Mouse (Mus musculus) neural tube, embryonic 11.5 days (tissue): ENCODE results near the gene Irf8. TPM values are rescaled to one million over a fixed set of nuclear protein-coding genes. Genes with fewer than 3 reads are reported as not detected.

Experiments used
- ATAC-seq: fragments of 200-750 bp; cut with Nextera tagmentation; 2 replicates; pipeline ENCODE4 v1.8.0; 2017; ENCODE audit warnings: moderate number of reproducible peaks, mild to moderate bottlenecking, moderate TSS enrichment, moderate library complexity; ENCODE audit not compliant: insufficient read depth, low FRiP score, low TSS enrichment
- DNase-seq: peaks from one replicate; pipeline ENCODE4 v3.0.0-alpha.2; 2015; ENCODE audit warnings: low spot score
- H3K27ac ChIP-seq: fragments of 300-500 bp; sonication (generic); 2 replicates; pipeline ENCODE4 v1.5.1; 2014; ENCODE audit warnings: low read depth, mild to moderate bottlenecking, low read length
- H3K27me3 ChIP-seq: fragments of 300-500 bp; sonication (generic); 2 replicates; pipeline ENCODE4 v1.6.1; 2014; ENCODE audit warnings: mild to moderate bottlenecking, low read length, mixed read lengths; ENCODE audit not compliant: control insufficient read depth, insufficient read depth
- H3K36me3 ChIP-seq: fragments of 300-500 bp; sonication (generic); 2 replicates; pipeline ENCODE4 v1.6.1; 2014; ENCODE audit warnings: mild to moderate bottlenecking, low read length, moderate library complexity, mixed read lengths; ENCODE audit not compliant: control insufficient read depth, insufficient read depth
- H3K4me1 ChIP-seq: fragments of 300-500 bp; sonication (generic); 2 replicates; pipeline ENCODE4 v1.6.1; 2014; ENCODE audit warnings: low read length, mixed read lengths; ENCODE audit not compliant: control insufficient read depth, insufficient read depth
- H3K4me2 ChIP-seq: fragments of 300-500 bp; sonication (generic); 2 replicates; pipeline ENCODE4 v1.6.1; 2014; ENCODE audit warnings: low read depth, mild to moderate bottlenecking, moderate library complexity
- H3K4me3 ChIP-seq: fragments of 300-500 bp; sonication (generic); 2 replicates; pipeline ENCODE4 v1.5.1; 2014; ENCODE audit warnings: low read depth, low read length
- H3K9ac ChIP-seq: fragments of 300-500 bp; sonication (generic); 2 replicates; pipeline ENCODE4 v1.6.1; 2014; ENCODE audit warnings: mild to moderate bottlenecking, low read length
- H3K9me3 ChIP-seq: fragments of 300-500 bp; sonication (generic); 2 replicates; pipeline ENCODE4 v1.6.1; 2016; ENCODE audit warnings: low read length; ENCODE audit not compliant: control insufficient read depth
- WGBS: fragments of 180-500 bp; shearing (Covaris S2); extraction: QIAGEN DNeasy Blood & Tissue Kit; methylation state at CpG from one replicate; pipeline ENCODE4 v1.1.7; 2014; 5-methylcytosine and 5-hydroxymethylcytosine counted together
- polyA plus RNA-seq: library from polyadenylated mRNA; unstranded; fragments of >200 nt; fragmentation: Nextera tagmentation; extraction: Ambion mirVana; gene quantifications from 2 replicates; pipeline ENCODE4 v1.2.1, GENCODE M21; 2014

Gene Irf8
- polyA plus RNA-seq, result 3.6 and 3.8 TPM in 2 replicates

DNA sequence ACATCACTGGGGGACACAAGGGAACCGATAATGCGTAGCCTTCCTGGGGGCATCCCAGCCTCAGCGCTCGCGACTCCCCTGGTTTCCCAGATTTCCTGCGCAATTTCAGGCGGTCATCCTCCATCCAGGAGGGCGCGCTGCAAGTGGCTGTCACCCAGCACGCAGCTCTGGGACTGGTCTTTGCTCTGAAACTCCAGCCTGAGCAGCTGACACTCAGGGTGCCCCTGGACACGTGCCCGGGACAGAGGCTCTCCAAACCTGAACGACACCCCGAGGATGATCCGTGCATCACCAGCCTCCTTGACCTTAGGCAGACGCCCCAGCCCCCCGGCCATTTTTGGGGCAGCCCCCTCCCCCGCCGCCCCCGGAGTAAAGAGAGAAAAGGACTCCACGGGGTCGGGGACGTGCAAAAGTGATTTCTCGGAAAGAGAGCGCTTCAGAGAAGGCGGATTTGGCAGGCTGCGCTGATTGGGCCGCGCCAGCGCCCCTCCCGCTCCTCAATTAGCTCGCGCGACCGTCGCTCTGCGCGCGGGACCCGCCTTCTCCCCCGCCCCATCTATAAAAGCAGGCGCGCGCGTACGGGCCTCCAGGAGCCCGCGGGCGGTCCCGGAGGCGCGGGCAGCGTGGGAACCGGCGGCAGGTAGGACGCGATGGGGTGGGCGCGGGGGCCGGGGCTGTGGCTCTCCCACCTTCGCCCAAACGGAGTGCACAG lies at the start of gene Irf8:
TSS of gene Irf8 (plus strand) at position 589 of the 712 bp plus-strand sequence.
- WGBS, result under 1% methylated on average over 61 of the region's 62 CpGs
- Histone ChIP-seq H3K27me3 (peaks cover 20% of the 10 kb centered on the region), H3K36me3 (no peaks in the 10 kb centered on the region), H3K9me3 (no peaks in the 10 kb centered on the region), H3K4me1 (peaks cover 4% of the 10 kb centered on the region; the same call in 1 of the 2 replicates), H3K9ac (peak within 1 kb of the TSS; percentile 48), H3K4me3 (peak within 1 kb of the TSS; percentile 43), H3K4me2 (peak within 1 kb of the TSS; percentile 81), H3K27ac (no peak within 1 kb of the TSS)
- peak; percentile 89 for DNase-seq
- peak; percentile 79 for ATAC-seq

DNA sequence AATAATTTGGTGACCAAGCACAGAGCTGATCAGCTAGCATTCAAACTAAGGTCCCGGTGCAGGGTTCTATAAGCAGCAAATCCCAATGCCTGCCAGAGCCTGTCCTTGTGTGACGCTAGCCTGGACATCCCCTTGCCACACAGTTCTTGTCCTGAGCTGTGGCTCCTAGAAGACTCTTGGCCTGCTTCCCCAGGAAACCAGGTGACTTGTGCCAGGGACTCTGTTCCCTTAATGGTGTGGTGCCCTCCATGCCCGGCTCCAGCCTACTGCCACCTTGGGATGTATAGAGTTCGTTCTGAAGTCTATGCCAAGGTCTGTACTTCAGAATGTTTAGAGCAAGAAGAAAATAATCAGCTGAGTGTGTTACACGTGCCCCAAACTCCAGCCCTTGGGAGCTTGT lies 49.6 kb upstream of the Irf8 start:
- H3K4me1 ChIP-seq, result no peaks in the 10 kb centered on the region
- H3K36me3 ChIP-seq, result no peaks in the 10 kb centered on the region
- no peak overlapping the region for H3K4me3 ChIP-seq
- H3K27ac ChIP-seq, result no peak overlapping the region
- 80% methylated on average over 5 of the region's 5 CpGs for WGBS
- no peak for ATAC-seq
- H3K4me2 ChIP-seq, result no peak overlapping the region
- DNase-seq, result no peak
- H3K9ac ChIP-seq, result no peak overlapping the region
- H3K27me3 ChIP-seq, result no peaks in the 10 kb centered on the region
- H3K9me3 ChIP-seq, result no peaks in the 10 kb centered on the region

DNA sequence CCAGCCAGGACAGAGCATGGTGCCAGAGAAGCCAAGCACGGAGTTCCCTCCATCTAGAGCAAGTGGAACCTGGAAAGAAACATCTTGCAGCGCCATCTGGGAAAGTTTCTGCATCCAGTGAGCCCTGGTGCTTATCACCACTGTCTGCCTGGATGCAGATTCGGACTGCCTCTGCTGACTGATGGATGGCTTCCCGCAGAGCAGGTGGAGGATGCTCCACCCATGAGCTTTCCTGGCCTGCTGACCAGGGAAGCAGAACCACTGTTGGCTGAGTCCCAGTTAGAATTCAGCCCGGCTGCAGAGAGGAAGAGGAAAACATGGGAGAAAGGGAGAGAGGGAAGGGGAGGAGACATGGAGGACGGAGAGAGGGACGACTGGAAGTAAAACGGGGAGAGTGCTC lies 48.4 kb upstream of the Irf8 start:
- H3K4me3 ChIP-seq, result no peak overlapping the region
- WGBS, result 79% methylated on average over 8 of the region's 8 CpGs
- no peak for DNase-seq
- H3K36me3 ChIP-seq, result no peaks in the 10 kb centered on the region
- H3K9ac ChIP-seq, result no peak overlapping the region
- no peaks in the 10 kb centered on the region for H3K4me1 ChIP-seq
- H3K27ac ChIP-seq, result no peak overlapping the region
- no peaks in the 10 kb centered on the region for H3K27me3 ChIP-seq
- no peak overlapping the region for H3K4me2 ChIP-seq
- no peaks in the 10 kb centered on the region for H3K9me3 ChIP-seq
- no peak for ATAC-seq

DNA sequence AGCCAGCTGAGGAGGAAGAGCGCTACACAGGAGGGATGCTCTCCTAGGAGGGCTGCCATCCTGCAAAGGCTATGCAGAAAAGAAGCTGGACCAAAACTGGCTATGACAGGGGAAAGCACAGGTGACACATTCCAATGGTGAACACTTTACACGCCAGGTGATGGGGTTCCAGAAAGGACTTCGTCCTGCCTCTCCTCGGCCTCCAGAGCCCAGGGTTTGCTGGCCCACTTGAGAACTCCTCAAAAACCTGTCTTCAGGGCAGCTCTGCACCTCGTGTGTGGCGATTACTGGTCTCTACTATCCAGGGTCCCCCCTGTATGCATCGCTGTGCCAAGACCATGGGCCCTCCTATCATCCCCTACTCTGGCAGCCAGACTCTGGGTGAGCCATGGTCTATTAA lies 47.6 kb upstream of the Irf8 start:
- no peaks in the 10 kb centered on the region for H3K36me3 ChIP-seq
- H3K4me3 ChIP-seq, result no peak overlapping the region
- ATAC-seq (no peak), DNase-seq (no peak)
- H3K27ac ChIP-seq, result no peak overlapping the region
- H3K4me2 ChIP-seq, result no peak overlapping the region
- H3K27me3 ChIP-seq, result no peaks in the 10 kb centered on the region
- H3K9ac ChIP-seq, result no peak overlapping the region
- WGBS, result 88% methylated on average over 7 of the region's 7 CpGs
- H3K4me1 ChIP-seq, result no peaks in the 10 kb centered on the region
- H3K9me3 ChIP-seq, result no peaks in the 10 kb centered on the region

DNA sequence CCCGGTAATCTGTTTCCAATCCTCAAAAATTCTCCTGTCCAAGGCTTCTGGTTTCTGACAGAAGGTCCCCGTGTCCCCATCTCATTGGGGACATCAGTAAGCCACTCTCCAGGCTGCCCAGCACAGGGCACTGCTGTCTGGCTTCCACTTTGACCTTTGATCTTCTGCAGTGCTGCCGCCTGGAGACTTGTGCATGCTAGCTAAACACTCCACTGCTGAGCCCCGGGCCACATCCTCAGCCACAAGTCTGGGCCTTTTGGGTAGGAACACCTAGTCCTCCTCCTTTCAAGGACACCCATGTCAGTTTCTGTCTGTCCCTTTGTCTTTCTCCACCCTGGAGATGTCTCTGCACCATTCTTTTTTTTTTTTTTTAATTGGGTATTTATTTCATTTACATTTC lies 43.2 kb upstream of the Irf8 start:
- Histone ChIP-seq H3K4me2 (no peak overlapping the region), H3K36me3 (no peaks in the 10 kb centered on the region), H3K4me1 (no peaks in the 10 kb centered on the region), H3K9ac (no peak overlapping the region), H3K27me3 (no peaks in the 10 kb centered on the region), H3K9me3 (no peaks in the 10 kb centered on the region), H3K4me3 (no peak overlapping the region), H3K27ac (no peak overlapping the region)
- no peak for DNase-seq
- no peak for ATAC-seq
- 63% methylated on average over 4 of the region's 4 CpGs for WGBS

DNA sequence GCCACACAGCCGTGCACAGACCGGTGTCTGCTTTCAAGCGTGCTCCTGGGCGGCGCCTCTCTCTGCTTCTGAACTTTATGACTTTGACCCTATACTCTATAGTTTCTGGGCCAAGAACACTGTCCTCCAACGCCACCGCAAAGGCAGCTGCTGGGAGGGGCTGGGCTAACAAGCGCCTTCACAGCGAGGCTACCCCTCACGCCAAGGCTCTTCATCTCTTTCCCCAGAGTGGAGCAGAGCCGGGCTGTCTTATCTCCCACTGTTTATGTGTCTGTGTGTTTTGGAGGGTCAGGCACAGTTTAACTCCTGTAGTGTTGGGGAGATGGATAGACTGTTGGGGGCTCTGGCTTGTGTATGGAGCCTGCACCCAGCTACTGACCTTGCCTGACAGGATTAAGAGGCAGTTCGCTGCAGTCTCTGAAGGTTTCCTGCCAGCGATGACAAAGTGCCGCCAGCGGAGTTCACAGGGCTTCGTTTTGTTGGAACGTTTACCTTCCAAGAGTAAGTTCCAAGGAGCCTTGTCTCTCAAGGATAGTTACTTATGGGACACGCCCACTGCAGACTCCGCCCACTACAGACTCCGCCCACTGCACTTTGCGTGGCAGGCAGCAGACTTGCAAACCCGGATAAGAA lies 42.2 kb upstream of the Irf8 start:
- H3K4me2 ChIP-seq, result no peak overlapping the region
- no peaks in the 10 kb centered on the region for H3K4me1 ChIP-seq
- no peak overlapping the region for H3K9ac ChIP-seq
- H3K36me3 ChIP-seq, result no peaks in the 10 kb centered on the region
- H3K27ac ChIP-seq, result no peak overlapping the region
- ATAC-seq (no peak), DNase-seq (no peak)
- WGBS, result 53% methylated on average over 22 of the region's 22 CpGs
- no peaks in the 10 kb centered on the region for H3K27me3 ChIP-seq
- H3K4me3 ChIP-seq, result no peak overlapping the region
- H3K9me3 ChIP-seq, result no peaks in the 10 kb centered on the region

DNA sequence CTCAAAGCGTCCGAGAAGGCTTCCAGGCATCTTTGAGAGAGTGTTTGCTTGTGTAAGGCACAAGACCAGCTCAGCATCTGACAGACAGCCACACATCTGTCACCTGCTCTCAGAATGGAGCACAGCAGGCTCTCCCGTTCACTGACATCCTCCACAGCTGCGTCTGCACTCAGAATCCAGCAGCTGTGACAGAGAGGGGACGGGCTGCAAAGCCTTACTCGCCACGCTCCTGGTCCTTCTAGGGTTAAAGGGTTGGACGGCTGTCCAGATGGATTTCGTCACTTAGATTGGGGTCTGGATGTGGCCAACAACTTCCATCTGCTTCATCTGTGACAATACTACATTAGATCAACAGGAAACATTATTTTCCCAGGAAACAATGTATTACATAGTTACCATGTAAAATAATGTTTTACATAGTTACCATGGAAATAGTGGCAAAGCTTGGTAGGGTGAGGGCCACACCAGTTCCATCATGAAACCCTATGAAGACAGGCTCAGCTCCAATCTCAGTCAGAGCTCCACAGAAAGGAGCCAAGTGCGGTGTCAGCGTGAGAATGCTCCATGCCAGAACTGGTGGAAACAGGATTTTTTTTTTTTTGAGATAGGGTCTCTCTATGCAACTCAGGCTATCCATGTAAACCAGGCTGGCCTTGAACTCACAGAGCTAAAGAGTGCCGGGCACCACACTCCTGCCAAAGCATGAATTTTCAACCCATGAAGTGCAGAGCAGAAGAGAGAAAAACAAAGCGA lies 39.6 kb upstream of the Irf8 start:
- Histone ChIP-seq H3K9ac (no peak overlapping the region), H3K4me3 (no peak overlapping the region), H3K27me3 (no peaks in the 10 kb centered on the region), H3K4me1 (no peaks in the 10 kb centered on the region), H3K36me3 (no peaks in the 10 kb centered on the region), H3K27ac (no peak overlapping the region), H3K4me2 (no peak overlapping the region), H3K9me3 (no peaks in the 10 kb centered on the region)
- DNase-seq (no peak), ATAC-seq (no peak)
- WGBS, result 62% methylated on average over 13 of the region's 13 CpGs

DNA sequence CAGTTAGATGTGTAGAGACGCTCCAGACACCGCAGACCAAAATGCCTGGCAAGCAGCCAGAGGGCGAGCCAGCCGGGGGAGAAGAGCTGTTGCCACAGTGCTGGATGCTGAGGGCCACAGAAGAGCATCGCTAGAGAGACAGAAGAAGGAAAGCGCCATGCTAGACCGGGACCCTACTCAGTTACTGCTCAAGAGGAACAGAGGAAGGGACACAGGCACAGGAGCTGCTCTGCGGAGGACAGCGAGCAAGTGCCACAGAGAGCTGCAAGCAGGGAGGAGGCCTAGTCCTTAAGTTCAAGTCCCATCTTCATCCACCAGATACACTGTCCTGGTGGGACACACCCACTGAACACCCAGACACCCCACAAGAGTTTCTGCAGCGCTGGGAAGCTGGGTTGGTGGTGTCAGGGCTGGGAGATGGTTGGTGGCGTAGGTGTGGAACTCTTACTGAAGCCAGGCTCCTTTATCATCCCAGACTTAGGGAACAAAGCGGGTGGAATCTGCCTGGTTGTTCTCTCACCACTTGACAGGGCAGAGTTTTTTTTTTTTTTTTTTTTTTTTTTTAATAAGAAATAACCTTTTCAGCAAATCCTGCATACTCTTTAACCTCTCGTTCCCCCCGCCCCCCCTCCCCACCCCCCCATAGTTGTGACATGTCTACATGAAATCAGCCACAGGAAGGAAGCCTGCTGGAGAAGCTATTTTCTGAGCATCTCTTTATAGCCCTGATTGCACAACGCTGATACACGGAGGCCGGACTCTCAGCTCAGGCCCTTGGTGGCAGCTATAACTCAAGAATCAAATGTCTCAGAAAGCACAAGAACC lies 38.8 kb upstream of the Irf8 start:
- ATAC-seq, result no peak
- no peak overlapping the region for H3K9ac ChIP-seq
- no peak overlapping the region for H3K27ac ChIP-seq
- H3K4me3 ChIP-seq, result no peak overlapping the region
- no peak for DNase-seq
- WGBS, result 91% methylated on average over 17 of the region's 17 CpGs
- H3K4me2 ChIP-seq, result no peak overlapping the region
- no peaks in the 10 kb centered on the region for H3K36me3 ChIP-seq
- H3K9me3 ChIP-seq, result no peaks in the 10 kb centered on the region
- H3K4me1 ChIP-seq, result no peaks in the 10 kb centered on the region
- H3K27me3 ChIP-seq, result no peaks in the 10 kb centered on the region
